In genomic region chr3:59145194-59145593, GRCm38 (mm10) we compare ENCODE assay signal across 21 mouse cellular contexts. TPM values are rescaled to one million over a fixed set of nuclear protein-coding genes. Genes with fewer than 3 reads are reported as not detected.
"Had no signal": no experiment of that assay in that cellular context is flagged by ENCODE, and none has a peak within 500 bp of the region (broad histone marks: within the 10 kb centered on the region; RNA-seq: fewer than 3 reads in every experiment).

No protein-coding gene starts in this region.

- H3K9me3 ChIP-seq: liver, embryonic 13.5 days; lung, embryonic 15.5 days; megakaryocyte, embryonic 14.5 days; midbrain, embryonic 15.5 days; neural tube, embryonic 12.5 days; stomach, embryonic 15.5 days had no signal

- H3K9ac ChIP-seq: liver, embryonic 13.5 days; liver, postnatal 0 days; lung, embryonic 15.5 days; midbrain, embryonic 15.5 days; neural tube, embryonic 12.5 days; stomach, embryonic 15.5 days had no signal

- H3K4me1 ChIP-seq: midbrain, embryonic 15.5 days; neural tube, embryonic 12.5 days; stomach, embryonic 15.5 days had no signal

- H3K4me3 ChIP-seq: left cerebral cortex, adult 2 months; liver, embryonic 13.5 days; lung, embryonic 15.5 days; megakaryocyte, embryonic 14.5 days; midbrain, embryonic 15.5 days; neural tube, embryonic 12.5 days; stomach, embryonic 15.5 days had no signal

- H3K27ac ChIP-seq: left cerebral cortex, adult 2 months; liver, embryonic 13.5 days; lung, embryonic 15.5 days; macrophage; midbrain, embryonic 15.5 days; neural tube, embryonic 12.5 days; stomach, embryonic 15.5 days had no signal

- H3K27me3 ChIP-seq: liver, embryonic 13.5 days; lung, embryonic 15.5 days; megakaryocyte, embryonic 14.5 days; midbrain, embryonic 15.5 days; neural tube, embryonic 12.5 days; stomach, embryonic 15.5 days had no signal

- DNase-seq: liver; liver, embryonic 13.5 days; liver, postnatal 0 days; lung, postnatal 14 days; thymus, adult 2 months; thymus, postnatal 25 days had no signal

- ATAC-seq: intestine, embryonic 16.5 days; liver, postnatal 0 days; midbrain, embryonic 15.5 days had no signal

- H3K4me2 ChIP-seq: liver, embryonic 13.5 days; lung, embryonic 15.5 days; midbrain, embryonic 11.5 days; midbrain, embryonic 15.5 days; neural tube, embryonic 12.5 days; stomach, embryonic 15.5 days had no signal

- H3K36me3 ChIP-seq: liver, embryonic 13.5 days; lung, embryonic 15.5 days; midbrain, embryonic 15.5 days; neural tube, embryonic 12.5 days; stomach, embryonic 15.5 days had no signal

RNA-seq across cellular contexts. Expression of gene Gpr171, which starts 43.6 kb away (rescaled TPM):
- total RNA-seq: layer of hippocampus, postnatal 25 days; left cerebral cortex, adult 2 months; left cerebral cortex, postnatal 14 days had no signal
- polyA plus RNA-seq: testis, adult 2 months had no signal

RNA-seq across cellular contexts. Expression of gene Gpr87, which starts 49.7 kb away (rescaled TPM):
- total RNA-seq: layer of hippocampus, postnatal 25 days; left cerebral cortex, adult 2 months; left cerebral cortex, postnatal 14 days; monocyte, adult 5-6 weeks; neutrophil, adult 5-6 weeks had no signal
- polyA plus RNA-seq: intestine, embryonic 16.5 days; liver, embryonic 13.5 days; liver, postnatal 0 days; macrophage; spleen, adult 2 months; testis, adult 2 months had no signal
